Mouse (Mus musculus) brain, embryonic 18.5 days (tissue): Measurements from ENCODE around the gene Prkg1.

Experiments
- DNase-seq: peaks from one replicate; pipeline ENCODE4 v3.0.0-alpha.2; 2012; ENCODE audit warnings: low read depth, low spot score

The Prkg1 gene

GRCm38 (mm10) chr19:31064740-31065139 lies 700.1 kb downstream of the Prkg1 start:
- DNase-seq = no peak

GRCm38 (mm10) chr19:31046601-31047000 lies 718.2 kb downstream of the Prkg1 start:
- no peak for DNase-seq

GRCm38 (mm10) chr19:31040948-31041847 lies 723.6 kb downstream of the Prkg1 start:
- no peak for DNase-seq

GRCm38 (mm10) chr19:31038951-31039350 lies 725.9 kb downstream of the Prkg1 start:
- DNase-seq = no peak

- DNase-seq = no peak
Measured at GRCm38 (mm10) chr19:31031596-31031995, 733.2 kb downstream of the Prkg1 start.

GRCm38 (mm10) chr19:31026797-31027196 lies 738.0 kb downstream of the Prkg1 start:
- no peak for DNase-seq

- DNase-seq = no peak
Measured at GRCm38 (mm10) chr19:31011528-31012133, 753.2 kb downstream of the Prkg1 start.

- no peak for DNase-seq
Measured at GRCm38 (mm10) chr19:30998572-30998971, 766.3 kb downstream of the Prkg1 start.

GRCm38 (mm10) chr19:30990390-30990789 lies 774.4 kb downstream of the Prkg1 start:
- DNase-seq = no peak

- DNase-seq = no peak
Measured at GRCm38 (mm10) chr19:30982436-30982835, 782.4 kb downstream of the Prkg1 start.

GRCm38 (mm10) chr19:30978096-30978495 lies 786.7 kb downstream of the Prkg1 start:
- no peak for DNase-seq

GRCm38 (mm10) chr19:30950610-30951009 lies 814.2 kb downstream of the Prkg1 start:
- no peak for DNase-seq

- no peak for DNase-seq
Measured at GRCm38 (mm10) chr19:30948202-30948601, 816.6 kb downstream of the Prkg1 start.

- DNase-seq = no peak
Measured at GRCm38 (mm10) chr19:30942369-30942992, 822.4 kb downstream of the Prkg1 start.

- no peak for DNase-seq
Measured at GRCm38 (mm10) chr19:30938058-30938457, 826.8 kb downstream of the Prkg1 start.

- no peak for DNase-seq
Measured at GRCm38 (mm10) chr19:30931469-30932192, 833.2 kb downstream of the Prkg1 start.

GRCm38 (mm10) chr19:30924032-30924431 lies 840.8 kb downstream of the Prkg1 start:
- no peak for DNase-seq

GRCm38 (mm10) chr19:30902290-30902689 lies 862.5 kb downstream of the Prkg1 start:
- no peak for DNase-seq

- DNase-seq = no peak
Measured at GRCm38 (mm10) chr19:30901025-30901424, 863.8 kb downstream of the Prkg1 start.

GRCm38 (mm10) chr19:30890377-30890776 lies 874.5 kb downstream of the Prkg1 start:
- no peak for DNase-seq

- no peak for DNase-seq
Measured at GRCm38 (mm10) chr19:30889851-30890250, 875.0 kb downstream of the Prkg1 start.

- no peak for DNase-seq
Measured at GRCm38 (mm10) chr19:30861441-30861840, 903.4 kb downstream of the Prkg1 start.
